Mouse (Mus musculus): ENCODE results near the gene Abcf2.

DNA sequence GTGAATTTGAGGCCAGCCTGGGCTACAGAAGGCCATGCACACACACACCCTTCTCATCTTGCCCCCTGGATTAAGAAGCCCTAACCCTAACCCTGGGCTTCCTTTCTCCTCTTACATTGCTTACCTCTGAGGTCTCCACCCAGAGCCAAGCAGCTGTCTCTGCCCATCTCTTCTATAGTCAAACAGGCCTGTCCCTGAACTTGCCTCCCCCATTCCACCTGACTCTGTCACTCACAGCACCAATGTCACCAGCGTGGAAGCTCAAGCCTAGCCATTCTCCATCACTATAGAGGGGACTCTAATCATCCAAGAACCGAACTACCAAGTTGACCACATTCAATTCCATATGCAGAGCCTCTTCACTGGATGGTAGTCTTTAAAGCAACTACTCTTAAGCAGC, 23.0 kb upstream of the Abcf2 start:
- TF ChIP-seq GATA1 (IDR thresholded peaks at IDR 0.05; ENCODE audit: borderline replicate concordance, low read length) (no peak), FLI1 (IDR thresholded peaks at IDR 0.05; ENCODE audit: low read length) (no peak)
